Mouse (Mus musculus): ENCODE results near the gene Ly6g5b.

DNA sequence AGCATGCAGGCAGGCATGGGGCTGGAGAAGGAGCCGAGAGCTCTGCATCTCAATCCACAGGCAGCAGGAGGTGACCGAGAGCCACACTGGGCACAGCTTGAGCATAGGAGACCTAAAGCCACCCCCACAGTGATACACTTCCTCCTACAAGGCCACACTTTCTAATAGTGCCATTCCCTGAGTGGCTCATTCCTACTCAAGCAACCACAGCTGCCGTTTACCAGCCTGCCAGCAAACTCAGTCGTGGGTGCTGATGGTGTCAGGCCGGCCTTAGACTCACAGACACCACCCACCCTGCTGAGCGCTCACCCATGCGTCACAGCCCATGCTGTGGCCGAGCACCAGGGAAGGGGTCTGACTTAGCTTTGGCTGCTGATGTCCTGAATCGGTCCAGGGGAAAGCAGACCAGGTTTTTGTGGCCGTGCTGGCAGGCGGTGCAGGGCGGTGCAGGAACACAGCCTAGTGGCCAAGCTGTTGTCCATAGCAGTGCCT is 18.0 kb downstream of the Ly6g5b start:
- TF ChIP-seq CTCF (IDR thresholded peaks at IDR 0.05; ENCODE audit: low read depth) (no peak), EP300 (IDR thresholded peaks at IDR 0.05; ENCODE audit: low read depth) (no peak)

Data from liver, embryonic 14.5 days (tissue).